In genomic region chr6:30526586-30527515, GRCm38 (mm10) we compare ENCODE assay signal across 7 mouse cellular contexts. TPM values are rescaled to one million over a fixed set of nuclear protein-coding genes. Genes with fewer than 3 reads are reported as not detected.
DNase-seq lines count a peak whose midpoint lies in the region; ATAC-seq and TF ChIP-seq lines count a peak whose summit lies in the region.

No protein-coding gene starts in this region.

- peak; percentile 19 for DNase-seq in Muller cell, postnatal 12 days (ENCODE audit: inconsistent ontology term)
- peak; percentile 75 for DNase-seq in embryo, embryonic 9.5 days (ENCODE audit: extremely low spot score)
- peak; percentile 70 for DNase-seq in limb, embryonic 14.5 days (ENCODE audit: low spot score)
- peak; percentile 59 for DNase-seq in retina, postnatal 1 day
- no peak for DNase-seq in layer of hippocampus, adult 2 months (ENCODE audit: low spot score in 2 of 2)
- no peak for DNase-seq in spleen, adult 18-20 months

- 0 out of 2 replicates have a peak, but pooled peaks have one; percentile 20 for TF ChIP-seq POLR2A in limb, embryonic 14.5 days (IDR thresholded peaks at IDR 0.05; ENCODE audit: borderline replicate concordance, extremely low read depth, insufficient read depth, insufficient read length)

- H3K27me3 ChIP-seq in hindbrain, embryonic 12.5 days: no peaks in the 10 kb centered on the region
- no peaks in the 10 kb centered on the region for H3K27me3 ChIP-seq in limb, embryonic 14.5 days (ENCODE audit: control insufficient read depth, insufficient read depth, low read length)

- H3K4me3 ChIP-seq in hindbrain, embryonic 12.5 days: peak overlapping the region; percentile 4; the same call in 1 of the 2 replicates
- H3K4me3 ChIP-seq in limb, embryonic 14.5 days (replicated peaks; ENCODE audit: low read length): no peak overlapping the region
- no peak overlapping the region for H3K4me3 ChIP-seq in layer of hippocampus, adult 2 months

- H3K36me3 ChIP-seq in hindbrain, embryonic 12.5 days: no peaks in the 10 kb centered on the region
- no peaks in the 10 kb centered on the region for H3K36me3 ChIP-seq in limb, embryonic 14.5 days (ENCODE audit: control insufficient read depth, insufficient read depth, low read length)

- ATAC-seq in hindbrain, embryonic 12.5 days (ENCODE audit: low FRiP score): peak; percentile 78
- ATAC-seq in limb, embryonic 14.5 days (ENCODE audit: low FRiP score, low read depth): peak; percentile 36; the same call in 1 of the 2 replicates

- H3K9ac ChIP-seq in hindbrain, embryonic 12.5 days: peak overlapping the region; percentile 42; the same call in 1 of the 2 replicates
- H3K9ac ChIP-seq in limb, embryonic 14.5 days (ENCODE audit: low read depth, low read length, severe bottlenecking): peak overlapping the region; percentile 35

- TF ChIP-seq CTCF in layer of hippocampus, adult 2 months (conservative IDR thresholded peaks at IDR 0.05): no peak

- peaks cover 29% of the 10 kb centered on the region for H3K4me1 ChIP-seq in hindbrain, embryonic 12.5 days
- H3K4me1 ChIP-seq in limb, embryonic 14.5 days (ENCODE audit: control insufficient read depth, insufficient read depth, low read length): peaks cover 51% of the 10 kb centered on the region

- peak overlapping the region; percentile 89 for H3K27ac ChIP-seq in hindbrain, embryonic 12.5 days
- H3K27ac ChIP-seq in limb, embryonic 14.5 days (replicated peaks; ENCODE audit: low read depth, low read length): peak overlapping the region; percentile 94
- H3K27ac ChIP-seq in layer of hippocampus, adult 2 months: no peak overlapping the region

- WGBS in hindbrain, embryonic 12.5 days: 10% methylated on average over 19 of the region's 19 CpGs
- WGBS in limb, embryonic 14.5 days: 6% methylated on average over 19 of the region's 19 CpGs

- H3K4me2 ChIP-seq in hindbrain, embryonic 12.5 days (replicated peaks): peak overlapping the region; percentile 31
- peak overlapping the region; percentile 27 for H3K4me2 ChIP-seq in limb, embryonic 14.5 days (replicated peaks; ENCODE audit: low read depth, low read length, severe bottlenecking)

- H3K9me3 ChIP-seq in hindbrain, embryonic 12.5 days (replicated peaks): no peaks in the 10 kb centered on the region
- no peaks in the 10 kb centered on the region for H3K9me3 ChIP-seq in limb, embryonic 14.5 days (ENCODE audit: control insufficient read depth, low read length)

RNA-seq across cellular contexts. Expression of gene Cpa2, which starts 14.5 kb away (rescaled TPM):
- polyA plus RNA-seq in hindbrain, embryonic 12.5 days (2016; fragmentation: Nextera tagmentation; extraction: Ambion mirVana): 4.0 and 6.3 TPM in 2 replicates
- polyA plus RNA-seq in limb, embryonic 14.5 days (2012; rRNA removed): 5.2 and 6.6 TPM in 2 replicates
- 5.3 and 6.5 TPM in 2 replicates for polyA plus RNA-seq in limb, embryonic 14.5 days (2014; fragmentation: Nextera tagmentation; extraction: Ambion mirVana)
- under 1 TPM in 1 of 2 experiments, not detected in 1; 0.64 TPM for total RNA-seq in layer of hippocampus, adult 2 months (2021)

RNA-seq across cellular contexts. Expression of gene Ssmem1, which starts 17.2 kb away (rescaled TPM):
- 0.21 and 0.34 TPM in 2 replicates for polyA plus RNA-seq in hindbrain, embryonic 12.5 days (2016; fragmentation: Nextera tagmentation; extraction: Ambion mirVana)
- 0.10 and 0.12 TPM in 2 replicates for polyA plus RNA-seq in limb, embryonic 14.5 days (2012; rRNA removed)
- polyA plus RNA-seq in limb, embryonic 14.5 days (2014; fragmentation: Nextera tagmentation; extraction: Ambion mirVana): 0.17 TPM in 1 of 2 replicates, not detected in the other
- total RNA-seq in layer of hippocampus, adult 2 months (2021): 1 to 10 TPM in 1 of 2 experiments, under 1 TPM in 1; 0.32 to 1.3 TPM

RNA-seq across cellular contexts. Expression of gene Tmem209, which starts 17.3 kb away (rescaled TPM):
- 37.0 and 38.9 TPM in 2 replicates for polyA plus RNA-seq in hindbrain, embryonic 12.5 days (2016; fragmentation: Nextera tagmentation; extraction: Ambion mirVana)
- 47.5 and 63.2 TPM in 2 replicates for polyA plus RNA-seq in limb, embryonic 14.5 days (2012; rRNA removed)
- polyA plus RNA-seq in limb, embryonic 14.5 days (2014; fragmentation: Nextera tagmentation; extraction: Ambion mirVana): 28.3 and 34.7 TPM in 2 replicates
- total RNA-seq in layer of hippocampus, adult 2 months (2021): 10 to 100 TPM; 19.5 to 23.0 TPM

RNA-seq across cellular contexts. Expression of gene Cpa4, which starts 41.3 kb away (rescaled TPM):
- 1.7 and 1.9 TPM in 2 replicates for polyA plus RNA-seq in hindbrain, embryonic 12.5 days (2016; fragmentation: Nextera tagmentation; extraction: Ambion mirVana)
- 4.4 and 5.4 TPM in 2 replicates for polyA plus RNA-seq in limb, embryonic 14.5 days (2012; rRNA removed)
- polyA plus RNA-seq in limb, embryonic 14.5 days (2014; fragmentation: Nextera tagmentation; extraction: Ambion mirVana): 1.9 and 2.1 TPM in 2 replicates
- not detected for total RNA-seq in layer of hippocampus, adult 2 months (2021)

Comparison
In these comparisons a context has a peak if more than half of its experiments do, and no peak if none do; other contexts are left out.
1. DNase-seq: peak in Muller cell, postnatal 12 days (single experiment), embryo, embryonic 9.5 days (single experiment), limb, embryonic 14.5 days (single experiment) and retina, postnatal 1 day (single experiment); none in layer of hippocampus, adult 2 months (0 of 2) and spleen, adult 18-20 months (0 of 2).